Mouse (Mus musculus) myocyte (in vitro differentiated cells): Measurements from ENCODE around the gene Hoxa6.

ENCODE experiments used
- POLR2A ChIP-seq: IDR thresholded peaks from one replicate; pipeline ENCODE4 v1.6.1; 2011; ENCODE audit warnings: low read depth, mild to moderate bottlenecking, control low read depth, moderate library complexity; ENCODE audit not compliant: insufficient read length
- TCF3 ChIP-seq: IDR thresholded peaks from one replicate; pipeline ENCODE4 v1.6.1; 2011; ENCODE audit warnings: low read depth, control low read depth; ENCODE audit not compliant: insufficient read length
- USF1 ChIP-seq: IDR thresholded peaks from one replicate; pipeline ENCODE4 v1.6.1; 2011; ENCODE audit warnings: low read depth, mild to moderate bottlenecking, control low read depth, moderate library complexity

DNA sequence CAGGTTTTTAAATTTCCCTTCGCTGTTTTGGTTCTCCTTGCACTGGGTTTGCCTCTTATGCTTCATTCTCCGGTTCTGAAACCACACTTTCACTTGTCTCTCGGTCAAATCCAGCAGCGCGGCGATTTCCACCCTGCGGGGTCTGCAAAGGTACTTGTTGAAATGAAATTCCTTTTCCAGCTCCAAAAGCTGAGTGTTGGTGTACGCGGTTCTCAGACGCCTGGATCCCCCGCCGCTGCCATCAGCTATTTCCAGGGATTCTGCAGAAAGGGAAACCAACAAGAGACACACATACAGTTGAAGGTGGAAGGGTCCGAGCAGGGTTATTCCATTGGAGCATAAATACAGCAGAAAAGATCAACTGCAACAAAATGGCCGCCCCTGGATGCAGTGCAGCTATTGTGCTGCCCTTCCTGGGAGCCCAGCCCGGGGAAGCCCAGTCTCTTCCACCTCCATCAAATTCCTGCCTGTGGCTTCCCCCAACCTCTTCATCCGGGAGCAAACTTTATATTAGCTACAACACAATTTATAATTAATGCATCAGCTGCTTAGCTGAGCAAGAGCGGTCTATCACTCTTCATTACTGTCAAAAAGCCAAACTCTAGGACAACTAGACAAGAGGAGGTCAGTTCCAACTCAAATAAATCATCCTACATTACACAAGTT, 45.0 kb downstream of the Hoxa6 start:
- TF ChIP-seq TCF3 (no peak), POLR2A (no peak), USF1 (no peak)
